Mouse (Mus musculus) heart, postnatal 10 days (tissue): Measurements from ENCODE around the gene 1700029F12Rik. TPM values are rescaled to one million over a fixed set of nuclear protein-coding genes. Genes with fewer than 3 reads are reported as not detected.
"Not testable (repeated sequence)": the region's sequence is repeated elsewhere in the genome, so short reads cannot be mapped to it uniquely, and the experiment has no call there.

Source experiments
- DNase-seq, 2 experiments: peaks; one replicate each; pipeline ENCODE4 v3.0.0; 2021
- intact Hi-C: fragments of 180-260 bp; cut with DNase I; formaldehyde crosslinking; loops from one replicate; pipeline ENCODE4 v1.15.1; 2025
- total RNA-seq, 2 experiments: library from RNA; stranded (reverse); gene quantifications; 2 replicates each; pipeline ENCODE4 v1.2.3; 2021

1700029F12Rik gene
- not detected for total RNA-seq

DNA sequence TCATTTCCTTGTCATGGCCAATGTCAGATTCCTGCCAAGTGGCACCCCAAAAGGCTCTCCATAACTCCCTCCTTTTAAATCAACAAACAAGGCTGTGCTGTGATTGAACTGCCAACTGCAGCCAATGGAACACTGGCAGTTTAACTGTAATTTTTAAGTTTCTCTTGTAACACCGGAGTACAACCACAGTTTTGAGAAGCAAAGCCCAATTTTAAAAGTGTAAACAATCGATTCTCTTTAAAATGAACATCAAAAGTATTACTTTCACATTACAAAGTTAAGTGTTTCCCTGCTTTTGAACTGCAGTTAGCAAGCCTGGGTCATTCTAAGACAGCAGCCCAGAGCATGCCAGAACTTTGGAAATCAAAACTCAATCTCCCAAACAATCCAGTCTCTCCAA is at the start of gene 1700029F12Rik:
Gene 1700029F12Rik (minus strand): TSS at position 101 of the 400 bp plus-strand sequence.
- DNase-seq: no peak
- intact Hi-C loops: no loop called here

DNA sequence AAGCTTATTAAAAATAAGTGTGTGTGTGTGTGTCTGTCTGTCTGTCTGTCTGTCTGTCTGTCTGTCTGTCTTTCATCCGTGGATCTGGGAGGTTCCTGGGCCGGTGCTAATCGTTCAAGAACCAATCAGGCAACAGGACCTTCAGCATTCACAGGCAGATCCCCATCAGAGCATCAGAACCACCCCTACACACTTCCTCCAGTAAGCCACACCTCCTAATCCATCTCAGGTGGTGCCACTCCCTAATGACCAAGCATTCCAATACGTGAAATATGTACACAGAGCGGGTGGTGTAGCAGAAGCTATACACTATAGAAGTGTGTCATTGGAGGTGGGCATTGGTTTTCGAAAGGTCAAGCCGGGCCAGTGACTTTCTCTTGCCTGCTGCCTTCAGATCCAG is 48.3 kb upstream of the 1700029F12Rik start:
- intact Hi-C loops: no loop called here
- no peak for DNase-seq

DNA sequence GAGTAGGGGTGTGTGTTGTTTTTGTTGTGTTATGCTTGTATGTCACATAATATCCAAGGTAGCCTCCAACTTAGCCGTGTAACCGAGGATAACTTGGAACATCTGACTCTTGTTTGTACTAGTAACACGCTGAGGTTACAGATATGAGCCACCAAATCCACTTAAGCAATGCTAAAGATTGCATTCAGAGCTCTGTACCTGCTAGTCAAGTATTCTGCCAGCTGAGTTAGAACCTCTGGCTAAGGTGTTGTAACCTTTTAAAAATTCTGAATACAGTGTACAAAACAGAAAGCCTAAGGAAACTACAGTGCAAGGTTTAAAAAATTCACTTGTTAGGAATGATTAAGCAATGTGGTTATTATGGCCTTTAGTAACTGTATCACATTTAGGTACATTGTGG is 46.5 kb upstream of the 1700029F12Rik start:
- intact Hi-C loops: no loop called here
- DNase-seq: no peak

DNA sequence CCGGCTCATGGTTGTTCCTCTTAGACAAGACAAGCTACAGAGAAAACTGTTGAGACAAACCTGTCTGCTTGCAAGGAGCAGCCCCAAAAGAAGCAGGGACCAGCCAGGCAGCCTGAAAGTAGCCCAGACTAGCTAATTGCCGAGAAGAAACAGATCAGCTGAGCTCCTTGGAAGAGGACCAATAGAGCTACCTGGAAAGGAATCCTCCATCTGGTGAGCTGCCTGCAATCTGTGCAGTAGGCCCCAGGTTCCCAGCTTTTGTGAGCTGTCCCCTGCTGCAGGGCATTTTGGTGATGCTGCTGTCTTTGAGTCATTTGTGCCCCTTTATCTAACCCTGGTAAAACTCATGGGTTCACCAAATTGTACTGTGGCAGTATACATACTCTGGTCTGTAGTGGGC is 46.0 kb upstream of the 1700029F12Rik start:
- DNase-seq: no peak
- intact Hi-C loops: no loop called here

DNA sequence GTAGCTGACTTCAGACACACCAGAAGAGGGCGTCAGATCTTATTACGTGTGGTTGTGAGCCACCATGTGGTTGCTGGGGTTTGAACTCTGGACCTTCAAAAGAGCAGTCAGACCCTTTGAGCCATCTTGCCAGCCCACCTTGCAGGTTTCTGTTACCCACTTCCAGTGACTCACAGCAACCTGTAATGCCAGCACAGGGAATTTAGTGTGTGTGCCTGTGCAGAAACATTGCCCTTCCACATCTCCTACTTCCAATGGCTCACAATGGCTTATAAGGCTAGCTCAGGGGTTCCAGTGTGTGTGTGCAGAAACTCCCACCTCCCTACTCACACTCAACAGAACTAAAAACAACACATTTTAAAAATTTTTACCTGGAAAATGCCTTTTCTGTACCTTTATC is 43.4 kb upstream of the 1700029F12Rik start:
- DNase-seq: no peak
- intact Hi-C loops: no loop called here

DNA sequence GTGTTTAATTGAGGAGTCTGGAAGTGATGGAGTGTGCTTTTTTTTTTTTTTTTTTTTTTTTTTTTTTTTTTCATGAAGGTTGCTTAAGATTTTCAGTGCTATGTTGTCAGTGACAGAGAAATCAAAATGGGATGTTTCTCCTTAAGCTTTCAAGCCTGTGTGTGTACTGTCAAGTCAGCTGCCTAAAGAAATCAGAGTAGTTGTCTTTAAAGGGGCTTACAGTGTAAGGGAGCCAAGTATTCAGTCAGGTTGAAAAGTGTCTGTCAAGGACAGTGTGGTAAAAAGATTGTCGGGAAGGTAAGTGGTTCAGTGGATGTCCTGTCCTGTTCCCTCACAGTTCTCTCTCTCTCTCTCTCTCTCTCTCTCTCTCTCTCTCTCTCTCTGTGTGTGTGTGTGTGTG is 39.3 kb upstream of the 1700029F12Rik start:
- no peak for DNase-seq
- intact Hi-C loops: no loop called here

DNA sequence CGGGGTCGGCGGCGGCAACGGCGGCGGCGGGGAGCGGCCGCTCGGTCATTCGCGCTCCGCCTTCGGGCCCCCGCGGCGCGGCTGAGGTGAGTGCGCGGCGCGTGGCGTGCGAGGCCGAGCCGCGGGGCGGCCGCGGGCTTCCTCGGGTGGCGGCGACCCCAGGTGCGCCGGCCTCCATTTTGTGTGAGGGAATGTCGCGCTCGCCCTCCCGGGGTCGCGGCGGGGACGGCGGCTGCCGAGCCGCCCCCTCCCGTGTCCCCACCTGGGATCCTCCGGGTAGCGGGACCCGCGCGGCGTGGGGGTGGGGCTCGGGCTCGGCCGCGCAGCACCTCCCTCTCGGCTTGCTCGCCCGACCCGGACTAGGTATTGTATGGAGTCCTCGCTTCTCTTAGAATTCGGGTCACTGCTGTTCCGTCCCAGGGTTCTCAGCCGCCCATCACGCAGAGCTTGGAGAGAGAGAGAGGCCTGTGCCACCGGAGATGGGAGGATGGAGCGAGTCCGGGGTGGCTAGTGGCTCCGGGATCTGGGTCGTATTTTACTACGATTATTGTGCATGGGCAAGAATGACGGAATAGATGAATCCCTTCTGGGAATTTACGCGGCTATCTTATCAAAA is 37.6 kb upstream of the 1700029F12Rik start:
- intact Hi-C loops: no loop called here
- peak; percentile 10 to 23 for DNase-seq

DNA sequence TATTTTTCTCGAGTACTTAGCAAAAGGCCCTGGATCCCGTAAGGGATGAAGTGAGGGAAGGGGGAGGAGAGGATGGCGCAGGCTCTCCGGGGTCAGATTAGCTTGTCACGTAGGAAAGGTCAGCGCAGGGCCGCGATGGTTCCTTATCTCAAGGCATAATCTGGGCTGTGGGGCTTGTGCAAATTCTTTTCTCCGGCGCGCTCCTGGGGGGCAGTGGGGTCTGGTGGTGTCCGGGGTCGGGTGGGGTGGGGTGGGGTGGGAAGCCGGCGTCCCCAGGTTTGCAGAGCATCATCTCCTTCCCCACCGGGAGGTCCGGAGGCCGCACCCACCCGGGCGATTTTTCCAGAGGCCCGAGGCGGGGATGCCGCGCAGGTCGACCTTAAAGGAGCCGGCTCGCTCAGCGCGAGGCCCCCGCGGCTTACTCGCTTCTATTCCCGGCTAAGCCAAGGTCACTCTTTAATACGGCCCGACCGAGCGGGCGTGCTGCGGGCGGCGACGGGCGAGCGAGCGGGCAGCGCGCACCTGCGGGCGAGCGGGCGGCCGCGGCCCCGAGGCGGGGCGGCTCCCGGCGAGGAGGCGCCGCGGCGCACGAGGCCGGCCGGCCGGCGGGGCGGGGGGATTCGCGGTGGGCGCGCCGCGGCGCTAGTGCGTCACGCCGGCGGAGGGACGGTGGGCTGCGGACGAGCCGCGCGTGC is 36.9 kb upstream of the 1700029F12Rik start:
- peak; percentile 7 to 14 for DNase-seq
- intact Hi-C loops: no loop called here

DNA sequence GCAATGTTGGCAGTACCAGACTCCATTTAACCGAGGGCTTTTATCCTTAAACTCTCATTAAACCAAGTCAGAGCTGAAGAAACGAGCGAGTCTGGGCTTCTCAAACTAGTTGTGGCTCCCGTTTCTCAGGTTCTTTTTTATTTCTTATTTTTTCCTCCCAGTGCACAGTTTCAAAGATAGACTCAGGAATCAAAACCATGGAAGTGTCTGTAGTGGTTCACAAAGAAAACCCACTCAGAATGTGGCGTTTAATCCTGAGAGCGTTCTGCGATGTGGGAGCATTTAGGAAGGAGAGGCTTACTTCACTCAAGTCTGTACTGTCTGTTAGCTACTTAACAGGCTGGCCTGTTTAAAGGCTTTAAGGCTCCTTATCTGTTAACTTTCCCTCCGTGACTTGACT is 34.0 kb upstream of the 1700029F12Rik start:
- no peak for DNase-seq
- intact Hi-C loops: no loop called here

DNA sequence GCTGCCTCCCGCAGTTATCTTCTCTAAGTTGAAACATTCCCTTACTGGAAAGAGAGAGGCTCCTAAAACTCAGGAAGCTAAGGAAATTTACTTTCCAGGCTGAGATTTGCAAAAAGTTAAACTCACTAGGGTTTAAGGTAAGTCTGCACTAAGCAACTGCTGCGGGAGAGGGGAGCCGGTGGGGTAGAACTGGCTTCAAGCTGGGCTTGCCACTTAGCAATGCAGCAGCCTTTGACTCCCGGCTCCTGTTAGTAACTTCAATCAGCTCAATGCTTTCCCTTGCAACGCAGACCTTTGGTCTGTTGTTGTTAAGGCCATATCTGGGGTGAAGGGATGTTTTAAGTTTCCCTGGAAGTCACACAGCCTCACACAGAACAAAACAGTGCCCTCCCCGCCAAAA is 33.5 kb upstream of the 1700029F12Rik start:
- DNase-seq: no peak
- intact Hi-C loops: no loop called here

DNA sequence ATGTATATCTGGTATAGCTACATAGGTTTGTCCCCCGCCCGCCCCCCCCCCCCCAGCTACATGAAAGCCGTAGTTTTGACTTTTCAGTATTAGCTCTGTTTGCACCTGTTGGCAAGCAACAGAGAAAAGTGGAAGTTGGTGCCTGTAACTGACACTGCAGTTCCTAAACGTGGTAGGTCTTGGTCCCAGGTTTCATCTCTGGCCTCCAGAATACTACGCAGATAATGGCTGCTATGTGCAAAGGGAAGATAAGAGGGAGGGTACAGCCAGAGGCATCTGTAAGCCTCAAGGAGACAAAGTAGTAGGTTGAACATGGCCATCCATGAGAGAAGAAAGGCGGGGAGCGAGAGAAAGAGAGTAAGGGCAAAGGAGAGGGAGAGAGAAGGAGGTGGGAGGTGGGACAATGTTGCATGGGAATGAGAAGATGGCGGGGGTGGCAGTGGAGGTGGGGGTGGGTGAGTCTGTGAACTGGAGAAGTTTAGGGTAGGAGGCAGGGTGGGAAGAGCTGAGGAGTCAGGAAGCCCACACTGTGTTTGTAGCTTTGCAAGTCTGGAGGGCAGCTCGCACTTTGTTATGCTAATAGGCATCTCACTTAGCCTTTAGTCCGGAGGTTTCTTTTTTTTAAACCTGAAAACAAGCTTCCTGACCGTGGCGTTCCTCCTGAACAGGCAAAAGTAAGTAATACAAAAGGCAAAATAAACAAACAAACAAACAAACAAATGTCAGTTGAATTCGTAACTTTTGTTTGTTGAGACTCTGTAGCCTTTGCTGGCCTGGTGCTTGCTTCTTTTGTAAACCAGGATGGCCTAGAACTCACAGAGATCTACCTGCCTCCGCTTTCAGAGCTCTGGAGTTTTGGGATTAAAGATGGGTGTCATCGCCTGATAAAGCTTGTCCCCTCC is 32.7 kb upstream of the 1700029F12Rik start, which contains the start of gene Fam169a:
Gene Fam169a (plus strand): TSS at position 638 of the 902 bp plus-strand sequence.
- no peak for DNase-seq
- intact Hi-C loops: no loop called here

DNA sequence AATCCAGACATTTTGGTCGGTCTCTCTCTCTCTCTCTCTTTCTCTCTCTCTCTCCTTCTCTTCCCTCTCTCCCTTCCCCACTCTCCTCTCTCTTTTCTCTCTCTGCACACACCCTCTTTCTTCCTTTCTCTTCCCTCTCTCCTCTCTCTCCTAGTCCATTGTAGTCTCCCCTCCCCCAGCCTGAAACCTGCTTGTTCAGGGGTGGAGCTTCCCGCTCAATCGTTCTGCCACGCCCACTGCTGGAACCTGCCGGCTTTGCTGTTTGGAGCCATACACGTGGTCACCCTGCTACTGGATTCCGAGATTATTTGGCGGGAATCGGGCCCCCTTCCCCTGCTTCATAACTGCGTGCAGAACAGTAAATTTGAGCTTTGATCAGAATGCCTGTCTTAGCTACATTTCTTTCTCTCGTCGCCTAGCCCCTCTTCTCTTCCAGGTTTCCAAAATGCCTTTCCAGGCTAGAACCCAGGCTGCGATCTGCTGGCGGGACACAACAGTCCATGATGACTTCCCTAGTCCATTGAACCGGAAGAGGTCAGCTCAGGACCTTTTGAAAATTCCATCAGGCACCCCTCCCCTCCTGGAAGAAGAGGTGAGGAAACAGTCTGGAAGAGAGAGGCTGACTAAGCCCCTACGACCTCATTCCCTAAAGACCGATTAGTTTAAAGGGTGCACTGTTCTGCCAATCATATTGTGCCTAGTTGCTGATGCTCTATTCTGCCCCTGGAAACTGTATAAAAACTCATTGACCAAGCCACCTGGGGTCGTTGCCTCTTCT is 30.9 kb upstream of the 1700029F12Rik start:
- DNase-seq, intact Hi-C loops: not testable (repeated sequence)

DNA sequence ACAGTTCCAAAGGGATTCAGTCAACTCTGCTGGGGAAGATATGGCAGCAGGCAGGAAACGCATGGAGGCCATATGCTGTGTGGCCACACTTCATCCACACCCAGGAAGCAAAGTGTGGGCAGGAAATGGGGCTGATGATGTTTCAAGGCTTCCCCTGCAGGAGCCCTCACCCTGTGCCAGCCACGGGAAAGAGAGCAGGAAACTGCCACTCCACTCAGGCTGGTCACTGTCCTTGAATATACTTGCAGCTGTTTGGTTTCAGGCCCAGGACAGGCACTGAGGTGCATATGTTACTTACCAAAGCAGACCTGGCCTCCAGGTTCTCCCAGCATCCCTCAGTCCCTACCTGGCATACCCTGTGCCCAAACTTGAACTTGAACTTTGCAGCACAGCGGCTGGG is 30.3 kb upstream of the 1700029F12Rik start:
- intact Hi-C loops: no loop called here
- no peak for DNase-seq

DNA sequence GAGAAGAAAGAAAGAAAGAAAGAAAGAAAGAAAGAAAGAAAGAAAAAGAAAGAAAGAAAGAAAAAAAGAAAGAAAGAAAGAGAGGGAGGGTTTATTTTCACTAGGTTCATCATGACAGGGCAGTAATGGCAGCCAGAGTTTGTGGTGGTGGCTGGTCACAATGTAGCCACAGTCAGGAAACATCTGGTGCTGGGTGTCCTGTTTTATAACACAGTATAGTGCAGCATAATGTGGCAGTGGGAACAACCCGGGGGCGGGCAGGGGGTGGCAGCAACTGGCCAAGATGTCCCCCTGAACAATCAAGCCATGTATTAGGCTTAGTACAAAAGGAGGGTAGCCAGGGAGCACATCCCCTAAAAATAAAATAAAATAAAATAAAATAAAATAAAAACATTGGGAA is 29.3 kb upstream of the 1700029F12Rik start:
- intact Hi-C loops: no loop called here
- no peak for DNase-seq

DNA sequence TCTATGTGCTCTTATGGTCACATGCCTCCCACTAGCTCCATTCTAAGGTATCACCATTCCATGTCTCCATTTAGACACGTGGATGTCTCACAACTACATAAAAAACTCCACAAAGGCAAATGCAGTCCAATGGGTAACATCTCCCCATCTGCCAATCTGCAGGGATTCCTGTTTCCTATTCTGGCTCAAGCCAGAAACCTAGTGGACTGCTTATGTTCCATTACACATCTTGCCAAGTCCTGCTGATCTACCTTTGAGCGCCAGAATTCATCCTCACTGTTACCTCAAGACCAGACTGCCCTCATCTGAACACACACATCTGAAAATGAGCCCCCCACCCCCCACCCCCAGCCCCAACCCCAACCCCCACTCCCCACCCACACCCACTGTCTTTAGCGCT is 28.0 kb upstream of the 1700029F12Rik start:
- no peak for DNase-seq
- intact Hi-C loops: no loop called here

DNA sequence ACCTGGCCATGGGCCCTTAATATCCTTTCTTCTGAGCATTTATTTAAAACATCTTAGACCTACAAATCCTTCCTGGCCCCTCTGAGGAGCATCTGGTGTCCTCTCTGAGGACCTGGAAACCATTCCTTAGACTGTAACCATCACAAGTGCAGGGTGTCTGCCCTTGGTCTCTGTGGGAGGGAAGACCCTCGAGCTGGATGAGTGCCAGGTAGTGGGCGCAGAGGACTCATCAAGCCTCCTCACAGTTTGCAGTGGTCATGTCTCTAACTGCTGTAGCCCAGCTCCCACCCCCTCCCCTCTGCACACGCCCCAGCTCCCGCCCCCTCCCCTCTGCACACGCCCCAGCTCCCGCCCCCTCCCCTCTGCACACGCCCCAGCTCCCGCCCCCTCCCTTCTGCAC is 26.2 kb upstream of the 1700029F12Rik start:
- intact Hi-C loops: no loop called here
- no peak for DNase-seq

DNA sequence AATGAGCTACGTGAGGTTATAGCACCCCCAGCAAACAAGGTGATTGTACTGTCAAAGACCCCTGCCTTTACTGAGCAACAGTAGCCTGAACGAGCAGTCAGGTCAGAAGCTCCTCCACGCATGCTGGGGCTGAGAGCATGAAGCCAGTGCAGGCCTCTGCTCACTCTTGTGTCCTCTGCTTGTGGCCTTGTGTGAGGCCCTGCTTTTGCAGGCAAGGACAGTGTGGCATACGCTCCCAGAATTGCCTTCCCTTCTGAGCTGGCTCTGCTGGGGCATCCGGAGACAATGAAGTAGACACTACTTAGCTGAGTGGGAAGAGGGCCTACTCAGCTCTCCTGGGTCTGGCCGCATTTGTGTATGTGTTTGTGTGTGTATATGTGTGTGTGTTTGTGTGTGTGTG is 25.6 kb upstream of the 1700029F12Rik start:
- no peak for DNase-seq
- intact Hi-C loops: loop anchor here (10.0 kb wide), 1 partner anchor 205 kb away; no protein-coding TSS in a partner anchor

DNA sequence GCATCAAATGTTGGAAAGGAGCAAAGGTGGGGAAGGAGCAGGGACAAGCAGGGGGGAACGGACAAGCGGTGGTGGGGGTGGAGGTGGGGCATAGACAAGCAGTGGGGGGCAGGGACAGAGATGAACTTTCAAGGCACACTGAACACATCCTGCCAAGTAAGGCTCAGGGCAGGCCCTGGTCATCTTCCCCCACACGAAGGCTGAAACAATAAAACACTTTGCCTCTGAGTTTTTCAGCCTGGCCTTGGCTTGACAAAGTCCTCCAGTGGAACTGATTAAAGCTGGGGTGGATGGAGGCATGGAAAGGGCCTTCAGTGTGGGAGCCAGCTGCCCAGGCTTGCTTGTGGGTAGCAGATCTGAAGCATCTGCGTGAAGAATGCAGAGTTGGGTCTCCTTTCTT is 23.7 kb upstream of the 1700029F12Rik start:
- DNase-seq: no peak
- intact Hi-C loops: loop anchor here (10.0 kb wide), 1 partner anchor 203 kb away; no protein-coding TSS in a partner anchor

DNA sequence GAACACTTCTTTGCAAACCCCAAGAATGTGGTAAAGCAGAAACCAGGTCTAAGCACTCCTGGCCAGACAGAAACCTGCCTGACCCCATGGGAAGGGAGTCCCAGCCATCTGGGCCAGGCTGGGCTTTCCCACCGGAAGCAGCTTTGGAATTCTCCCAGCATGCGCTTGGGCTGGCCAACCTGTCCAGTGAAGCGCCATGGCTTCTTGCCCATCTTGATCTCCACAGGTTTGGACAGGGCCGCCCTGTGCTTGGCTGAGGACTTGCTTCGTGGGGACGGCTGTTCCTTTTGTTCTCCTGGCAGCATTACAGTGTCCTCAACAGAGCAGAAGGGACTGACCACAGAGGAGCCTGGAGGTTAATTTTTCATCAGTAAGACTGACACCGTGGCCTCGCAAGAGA is 19.7 kb upstream of the 1700029F12Rik start:
- DNase-seq: peak; percentile 45 to 69
- intact Hi-C loops: loop anchor here (2.0 to 10.0 kb wide), 2 partner anchors 45 to 199 kb away; no protein-coding TSS in a partner anchor

DNA sequence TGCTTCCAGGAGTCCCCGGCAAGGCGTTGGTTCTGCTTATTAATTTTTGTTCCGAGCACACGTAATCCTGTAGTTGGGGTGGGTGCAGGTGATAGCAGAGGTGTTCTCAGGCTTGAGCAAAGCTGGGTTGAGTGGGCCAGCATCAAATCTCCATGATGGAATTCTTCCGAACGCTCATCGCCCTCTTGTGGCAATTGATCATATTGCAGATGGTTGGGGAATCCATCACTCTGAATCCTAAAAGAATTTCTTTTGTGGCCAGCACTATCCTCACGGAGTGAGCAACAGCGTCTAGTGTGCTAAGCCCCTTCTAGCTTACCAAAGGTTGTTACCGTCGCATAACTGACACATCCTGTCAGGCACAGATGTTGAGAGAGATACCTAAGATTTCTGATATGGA is 18.5 kb upstream of the 1700029F12Rik start:
- peak; percentile 66 to 85 for DNase-seq
- intact Hi-C loops: loop anchor here (2.0 to 10.0 kb wide), 2 partner anchors 44 to 198 kb away; no protein-coding TSS in a partner anchor
